Mouse (Mus musculus): Measurements from ENCODE around the gene Slco2a1.

DNA sequence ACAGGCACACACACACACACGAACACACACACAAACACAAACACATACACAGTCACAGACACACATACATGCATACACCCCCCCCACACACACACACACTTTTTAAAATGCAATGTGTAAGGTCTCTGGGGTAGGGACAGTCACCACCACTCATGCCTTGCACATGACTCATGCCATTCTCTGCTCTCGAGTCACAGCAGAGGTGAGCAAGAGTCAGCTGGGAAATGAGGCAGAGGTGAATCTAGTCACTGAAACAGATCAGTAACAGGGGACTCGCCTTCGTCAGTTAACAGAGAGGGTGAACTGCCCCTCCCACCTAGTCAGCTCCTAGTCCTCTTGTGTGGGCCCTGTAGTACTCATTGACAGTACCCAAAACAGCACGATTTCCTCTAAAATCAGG is 5.3 kb downstream of the Slco2a1 start:
- TF ChIP-seq POLR2A (IDR thresholded peaks at IDR 0.05; ENCODE audit: borderline replicate concordance, extremely low read depth, insufficient read depth, insufficient read length, poor library complexity, severe bottlenecking) (no peak), CTCF (IDR thresholded peaks at IDR 0.05; ENCODE audit: borderline replicate concordance, extremely low read depth, insufficient read depth, insufficient read length) (no peak)

All from brain, embryonic 14.5 days (tissue).